ENCODE assay signal across 8 mouse cellular contexts in genomic region chr3:36635449-36635848, GRCm38 (mm10). TPM values are rescaled to one million over a fixed set of nuclear protein-coding genes. Genes with fewer than 3 reads are reported as not detected.
DNase-seq lines count a peak whose midpoint lies in the region; ATAC-seq and TF ChIP-seq lines count a peak whose summit lies in the region.

No protein-coding gene starts in this region.

- no peaks in the 10 kb centered on the region for H3K27me3 ChIP-seq in heart, postnatal 0 days (ENCODE audit: control insufficient read depth, insufficient read depth, low read length)
- H3K27me3 ChIP-seq in heart, embryonic 11.5 days (ENCODE audit: control insufficient read depth, insufficient read depth, low read length), result no peaks in the 10 kb centered on the region
- H3K27me3 ChIP-seq in hindbrain, embryonic 16.5 days (replicated peaks; ENCODE audit: control insufficient read depth, insufficient read depth, low read length), result no peaks in the 10 kb centered on the region
- no peaks in the 10 kb centered on the region for H3K27me3 ChIP-seq in limb, embryonic 14.5 days (ENCODE audit: control insufficient read depth, insufficient read depth, low read length)

- H3K27ac ChIP-seq in heart, postnatal 0 days (ENCODE audit: low read depth), result no peak overlapping the region
- H3K27ac ChIP-seq in heart, embryonic 11.5 days (ENCODE audit: low read depth, low read length), result no peak overlapping the region
- no peak overlapping the region for H3K27ac ChIP-seq in hindbrain, embryonic 16.5 days (ENCODE audit: low read depth, low read length)
- no peak overlapping the region for H3K27ac ChIP-seq in limb, embryonic 14.5 days (replicated peaks; ENCODE audit: low read depth, low read length)

- 18% methylated on average over 4 of the region's 4 CpGs for WGBS in heart, postnatal 0 days
- 14% methylated on average over 4 of the region's 4 CpGs for WGBS in heart, embryonic 11.5 days (ENCODE audit: insufficient replicate concordance)
- WGBS in hindbrain, embryonic 16.5 days, result 17% methylated on average over 4 of the region's 4 CpGs
- 22% methylated on average over 4 of the region's 4 CpGs for WGBS in limb, embryonic 14.5 days

- peak; percentile 87 for TF ChIP-seq CTCF in heart, postnatal 0 days (IDR thresholded peaks at IDR 0.05; ENCODE audit: low read depth)

- DNase-seq in heart, postnatal 0 days (ENCODE audit: low spot score), result no peak
- DNase-seq in ES-CJ7 (ENCODE audit: low read depth, low spot score), result peak; percentile 7
- peak; percentile 44 to 49 for DNase-seq in cerebellum, postnatal 36 days
- peak; percentile 9 for DNase-seq in limb, embryonic 14.5 days (ENCODE audit: low spot score)
- peak; percentile 53 for DNase-seq in right cerebral cortex, postnatal 14 days
- DNase-seq in thymus, postnatal 25 days, result no peak

- H3K4me2 ChIP-seq in heart, postnatal 0 days (ENCODE audit: low read depth, low read length), result no peak overlapping the region
- H3K4me2 ChIP-seq in heart, embryonic 11.5 days, result no peak overlapping the region
- H3K4me2 ChIP-seq in hindbrain, embryonic 16.5 days (ENCODE audit: low read length), result no peak overlapping the region
- H3K4me2 ChIP-seq in limb, embryonic 14.5 days (replicated peaks; ENCODE audit: low read depth, low read length, severe bottlenecking), result no peak overlapping the region

- H3K9ac ChIP-seq in heart, postnatal 0 days (replicated peaks; ENCODE audit: low read depth, low read length), result no peak overlapping the region
- H3K9ac ChIP-seq in heart, embryonic 11.5 days (ENCODE audit: low read depth, low read length), result no peak overlapping the region
- H3K9ac ChIP-seq in hindbrain, embryonic 16.5 days (ENCODE audit: low read depth, low read length), result no peak overlapping the region
- 0 out of 2 replicates have a peak overlapping the region, but pooled peaks have one; percentile 16 for H3K9ac ChIP-seq in limb, embryonic 14.5 days (ENCODE audit: low read depth, low read length, severe bottlenecking)

- TF ChIP-seq POLR2A in limb, embryonic 14.5 days (IDR thresholded peaks at IDR 0.05; ENCODE audit: borderline replicate concordance, extremely low read depth, insufficient read depth, insufficient read length), result no peak

- TF ChIP-seq EP300 in heart, postnatal 0 days (IDR thresholded peaks at IDR 0.05; ENCODE audit: low read depth), result no peak

- H3K4me1 ChIP-seq in heart, postnatal 0 days (ENCODE audit: control insufficient read depth, insufficient read depth), result no peaks in the 10 kb centered on the region
- no peaks in the 10 kb centered on the region for H3K4me1 ChIP-seq in heart, embryonic 11.5 days (ENCODE audit: control insufficient read depth, insufficient read depth, low read length)
- H3K4me1 ChIP-seq in hindbrain, embryonic 16.5 days (ENCODE audit: control insufficient read depth, insufficient read depth, low read depth, low read length), result no peaks in the 10 kb centered on the region
- no peaks in the 10 kb centered on the region for H3K4me1 ChIP-seq in limb, embryonic 14.5 days (ENCODE audit: control insufficient read depth, insufficient read depth, low read length)

- H3K4me3 ChIP-seq in heart, postnatal 0 days (ENCODE audit: low read depth, low read length), result no peak overlapping the region
- H3K4me3 ChIP-seq in heart, embryonic 11.5 days (ENCODE audit: low read depth, low read length), result no peak overlapping the region
- H3K4me3 ChIP-seq in hindbrain, embryonic 16.5 days (ENCODE audit: low read length), result no peak overlapping the region
- no peak overlapping the region for H3K4me3 ChIP-seq in limb, embryonic 14.5 days (replicated peaks; ENCODE audit: low read length)

- no peaks in the 10 kb centered on the region for H3K36me3 ChIP-seq in heart, postnatal 0 days (replicated peaks; ENCODE audit: control insufficient read depth, insufficient read depth, low read length)
- H3K36me3 ChIP-seq in heart, embryonic 11.5 days (ENCODE audit: control insufficient read depth, insufficient read depth, low read length), result no peaks in the 10 kb centered on the region
- H3K36me3 ChIP-seq in hindbrain, embryonic 16.5 days (ENCODE audit: control insufficient read depth, insufficient read depth, low read length), result no peaks in the 10 kb centered on the region
- no peaks in the 10 kb centered on the region for H3K36me3 ChIP-seq in limb, embryonic 14.5 days (ENCODE audit: control insufficient read depth, insufficient read depth, low read length)

- ATAC-seq in heart, postnatal 0 days (ENCODE audit: insufficient read depth, low read depth), result peak; percentile 57; the same call in 1 of the 2 replicates
- ATAC-seq in heart, embryonic 11.5 days (replicated peaks; ENCODE audit: insufficient number of reproducible peaks, low FRiP score, low TSS enrichment), result no peak
- ATAC-seq in hindbrain, embryonic 16.5 days, result peak; percentile 83
- no peak for ATAC-seq in limb, embryonic 14.5 days (ENCODE audit: low FRiP score, low read depth)

- no peaks in the 10 kb centered on the region for H3K9me3 ChIP-seq in heart, postnatal 0 days (replicated peaks; ENCODE audit: control insufficient read depth, low read length)
- H3K9me3 ChIP-seq in heart, embryonic 11.5 days (replicated peaks; ENCODE audit: control insufficient read depth, low read length), result no peaks in the 10 kb centered on the region
- H3K9me3 ChIP-seq in hindbrain, embryonic 16.5 days (ENCODE audit: control insufficient read depth, low read length), result no peaks in the 10 kb centered on the region
- no peaks in the 10 kb centered on the region for H3K9me3 ChIP-seq in limb, embryonic 14.5 days (ENCODE audit: control insufficient read depth, low read length)

RNA-seq across cellular contexts. Expression of gene Bbs7, which starts 22.2 kb away (rescaled TPM):
- total RNA-seq in heart, postnatal 0 days (2014; rRNA removed; ENCODE audit: low replicate concordance), result 0.50 and 6.0 TPM in 2 replicates
- 7.9 and 8.2 TPM in 2 replicates for polyA plus RNA-seq in heart, postnatal 0 days (2015; fragmentation: Nextera tagmentation; extraction: Ambion mirVana)
- polyA plus RNA-seq in heart, embryonic 11.5 days (2014; fragmentation: Nextera tagmentation; extraction: Ambion mirVana), result 9.4 and 10.2 TPM in 2 replicates
- 23.7 and 25.4 TPM in 2 replicates for polyA plus RNA-seq in hindbrain, embryonic 16.5 days (2015; fragmentation: Nextera tagmentation; extraction: Ambion mirVana)
- 10.1 and 14.0 TPM in 2 replicates for polyA plus RNA-seq in limb, embryonic 14.5 days (2012; rRNA removed)
- polyA plus RNA-seq in limb, embryonic 14.5 days (2014; fragmentation: Nextera tagmentation; extraction: Ambion mirVana), result 11.6 and 12.2 TPM in 2 replicates

RNA-seq across cellular contexts. Expression of gene Trpc3, which starts 54.5 kb away (rescaled TPM):
- 6.3 and 9.1 TPM in 2 replicates for total RNA-seq in heart, postnatal 0 days (2014; rRNA removed; ENCODE audit: low replicate concordance)
- polyA plus RNA-seq in heart, postnatal 0 days (2015; fragmentation: Nextera tagmentation; extraction: Ambion mirVana), result 2.8 and 3.5 TPM in 2 replicates
- 2.5 and 3.5 TPM in 2 replicates for polyA plus RNA-seq in heart, embryonic 11.5 days (2014; fragmentation: Nextera tagmentation; extraction: Ambion mirVana)
- 11.3 and 14.6 TPM in 2 replicates for polyA plus RNA-seq in hindbrain, embryonic 16.5 days (2015; fragmentation: Nextera tagmentation; extraction: Ambion mirVana)
- 5.7 and 6.0 TPM in 2 replicates for polyA plus RNA-seq in limb, embryonic 14.5 days (2012; rRNA removed)
- polyA plus RNA-seq in limb, embryonic 14.5 days (2014; fragmentation: Nextera tagmentation; extraction: Ambion mirVana), result 3.5 and 3.9 TPM in 2 replicates

Comparison
In these comparisons a context has a peak if more than half of its experiments do, and no peak if none do; other contexts are left out.
1. ATAC-seq: peak in heart, postnatal 0 days (single experiment) and hindbrain, embryonic 16.5 days (single experiment); none in heart, embryonic 11.5 days (single experiment) and limb, embryonic 14.5 days (single experiment).
2. DNase-seq: peak in ES-CJ7 (single experiment), cerebellum, postnatal 36 days (2 of 2), limb, embryonic 14.5 days (single experiment) and right cerebral cortex, postnatal 14 days (single experiment); none in heart, postnatal 0 days (single experiment) and thymus, postnatal 25 days (single experiment).